Mouse (Mus musculus) stomach, embryonic 14.5 days (tissue): ENCODE data around the gene Cntnap5a. TPM values are rescaled to one million over a fixed set of nuclear protein-coding genes. Genes with fewer than 3 reads are reported as not detected.

Experiments
- ATAC-seq: fragments of 200-750 bp; cut with Nextera tagmentation; 2 replicates; pipeline ENCODE4 v1.8.0; 2017; ENCODE audit warnings: low read depth, moderate TSS enrichment; ENCODE audit not compliant: insufficient number of reproducible peaks, insufficient read depth, low FRiP score
- H3K27ac ChIP-seq: fragments of 300-500 bp; sonication (generic); 2 replicates; pipeline ENCODE4 v1.5.1; 2014; ENCODE audit warnings: mild to moderate bottlenecking, low read length, moderate library complexity, mixed read lengths
- H3K27me3 ChIP-seq: fragments of 300-500 bp; sonication (generic); 2 replicates; pipeline ENCODE4 v1.6.1; 2014; ENCODE audit warnings: low read length, control low read depth, mixed read lengths; ENCODE audit not compliant: control insufficient read depth, insufficient read depth
- H3K36me3 ChIP-seq: fragments of 300-500 bp; sonication (generic); 2 replicates; pipeline ENCODE4 v1.6.1; 2014; ENCODE audit warnings: mild to moderate bottlenecking, control low read depth, low read length, moderate library complexity, mixed read lengths; ENCODE audit not compliant: control insufficient read depth, insufficient read depth
- H3K4me1 ChIP-seq: fragments of 300-500 bp; sonication (generic); 2 replicates; pipeline ENCODE4 v1.6.1; 2014; ENCODE audit warnings: low read length, control low read depth, mixed read lengths; ENCODE audit not compliant: control insufficient read depth, insufficient read depth
- H3K4me2 ChIP-seq: fragments of 300-500 bp; sonication (generic); replicated peaks from 2 replicates; pipeline ENCODE4 v1.6.1; 2014; ENCODE audit warnings: low read depth, low read length, control low read depth
- H3K4me3 ChIP-seq: fragments of 300-500 bp; sonication (generic); 2 replicates; pipeline ENCODE4 v1.5.1; 2014; ENCODE audit warnings: low read depth, low read length, control low read depth
- H3K9ac ChIP-seq: fragments of 300-500 bp; sonication (generic); replicated peaks from 2 replicates; pipeline ENCODE4 v1.6.1; 2014; ENCODE audit warnings: low read depth, mild to moderate bottlenecking, control low read depth, low read length, moderate library complexity, mixed read lengths
- H3K9me3 ChIP-seq: fragments of 300-500 bp; sonication (generic); 2 replicates; pipeline ENCODE4 v1.6.1; 2016; ENCODE audit warnings: low read depth, low read length, control low read depth; ENCODE audit not compliant: control insufficient read depth
- WGBS: fragments of 180-500 bp; shearing (Covaris S2); extraction: QIAGEN DNeasy Blood & Tissue Kit; methylation state at CpG from one replicate; pipeline ENCODE4 v1.1.7; 2014; 5-methylcytosine and 5-hydroxymethylcytosine counted together
- polyA plus RNA-seq: library from polyadenylated mRNA; unstranded; fragments of >200 nt; fragmentation: Nextera tagmentation; extraction: Ambion mirVana; gene quantifications from 2 replicates; pipeline ENCODE4 v1.2.1, GENCODE M21; 2014

Cntnap5a gene
- polyA plus RNA-seq, 1 experiment from 2014 or later: 0.14 TPM

- Histone ChIP-seq H3K36me3 (no peaks in the 10 kb centered on the region), H3K4me2 (no peak overlapping the region), H3K4me3 (no peak overlapping the region), H3K9ac (no peak overlapping the region), H3K27ac (no peak overlapping the region), H3K9me3 (no peaks in the 10 kb centered on the region), H3K4me1 (no peaks in the 10 kb centered on the region), H3K27me3 (no peaks in the 10 kb centered on the region)
- 95% methylated on average over 4 of the region's 4 CpGs for WGBS
- no peak for ATAC-seq
Observed at GRCm38 (mm10) chr1:115842591-115842990, 158.0 kb downstream of the Cntnap5a start.

DNA sequence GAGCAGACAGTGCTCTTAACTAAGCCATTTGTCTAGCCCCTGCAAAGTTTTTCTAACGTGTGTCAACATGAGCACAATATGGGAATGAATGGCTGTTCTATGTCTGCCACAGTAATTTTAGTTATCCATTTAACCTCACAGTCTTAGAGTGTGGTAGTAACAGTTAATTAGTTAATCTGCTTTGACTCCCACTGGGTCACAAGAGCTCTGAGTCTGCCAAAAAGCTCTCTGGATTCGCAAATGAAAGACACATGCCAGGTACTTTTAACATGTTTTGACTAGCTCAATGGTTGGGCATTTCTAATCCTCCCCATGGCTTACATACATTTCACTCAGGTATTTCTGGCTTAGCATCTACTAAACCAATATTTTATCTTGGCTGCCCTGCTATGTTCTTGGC is 163.0 kb downstream of the Cntnap5a start:
- Histone ChIP-seq H3K4me1 (no peaks in the 10 kb centered on the region), H3K27me3 (no peaks in the 10 kb centered on the region), H3K9ac (no peak overlapping the region), H3K4me3 (no peak overlapping the region), H3K9me3 (no peaks in the 10 kb centered on the region), H3K4me2 (no peak overlapping the region), H3K36me3 (no peaks in the 10 kb centered on the region), H3K27ac (no peak overlapping the region)
- WGBS: 48% methylated on average over 2 of the region's 2 CpGs
- no peak for ATAC-seq

DNA sequence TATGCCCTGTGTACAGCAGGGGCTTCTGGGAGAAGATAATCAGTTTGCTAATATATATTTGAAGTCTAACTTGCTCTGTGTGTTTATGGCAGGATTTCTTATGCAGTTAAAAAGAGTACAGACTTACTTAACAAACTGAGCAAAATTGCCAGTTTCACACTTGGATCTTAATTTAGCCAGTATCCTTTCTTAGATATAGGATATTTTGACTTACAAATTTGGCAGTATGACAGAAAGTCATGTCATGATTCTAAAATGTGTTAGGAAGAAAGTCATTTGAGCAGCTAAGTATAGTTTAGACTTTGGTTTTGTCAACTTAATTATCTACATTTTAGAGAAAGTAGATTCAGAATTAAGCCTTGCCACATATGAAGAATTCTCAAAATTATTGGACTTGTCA is 167.7 kb downstream of the Cntnap5a start:
- H3K9ac ChIP-seq: no peak overlapping the region
- H3K27ac ChIP-seq: no peak overlapping the region
- ATAC-seq: no peak
- H3K36me3 ChIP-seq: no peaks in the 10 kb centered on the region
- no peaks in the 10 kb centered on the region for H3K27me3 ChIP-seq
- no peak overlapping the region for H3K4me3 ChIP-seq
- H3K9me3 ChIP-seq: no peaks in the 10 kb centered on the region
- no peaks in the 10 kb centered on the region for H3K4me1 ChIP-seq
- no peak overlapping the region for H3K4me2 ChIP-seq

GRCm38 (mm10) chr1:115918396-115918795 is 233.8 kb downstream of the Cntnap5a start:
- 42% methylated on average over 1 of the region's 1 CpGs for WGBS
- H3K27ac ChIP-seq: no peak overlapping the region

DNA sequence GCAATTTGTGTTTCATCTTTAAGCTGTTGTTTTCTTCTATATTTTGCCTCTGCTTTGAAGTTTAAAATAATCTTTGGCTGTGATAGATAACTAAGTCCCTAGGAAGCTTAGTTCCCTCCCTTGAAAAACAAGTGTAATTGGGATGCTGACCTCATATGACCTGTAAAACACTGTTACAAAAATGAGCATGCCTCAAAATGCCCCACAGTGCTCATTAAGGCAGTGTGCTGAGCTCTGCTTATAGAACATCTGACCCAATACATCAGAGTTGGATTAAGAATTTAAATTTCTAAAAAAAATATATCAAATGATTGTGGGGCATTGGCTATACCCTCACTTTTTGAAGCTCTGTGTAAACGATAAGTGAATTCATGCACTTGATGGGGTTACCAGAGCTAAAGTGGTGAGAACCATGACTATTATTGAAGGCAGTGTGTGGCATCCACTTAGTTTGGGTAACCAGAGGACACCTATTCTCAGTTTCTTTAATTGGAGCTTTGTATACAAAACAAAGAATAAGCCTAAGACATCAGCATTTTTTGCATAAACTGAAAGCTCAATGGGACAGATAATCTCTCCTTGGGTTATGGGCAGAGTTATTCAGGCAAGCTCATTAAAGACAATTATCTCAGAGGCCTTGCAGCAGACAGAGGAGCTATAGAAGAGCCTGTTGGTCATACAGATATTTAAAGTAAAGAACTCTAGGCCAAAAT is 241.6 kb downstream of the Cntnap5a start:
- WGBS: 82% methylated on average over 1 of the region's 1 CpGs
- Histone ChIP-seq H3K27ac (no peak overlapping the region), H3K4me2 (no peak overlapping the region), H3K4me3 (no peak overlapping the region), H3K4me1 (no peaks in the 10 kb centered on the region), H3K9me3 (no peaks in the 10 kb centered on the region), H3K27me3 (no peaks in the 10 kb centered on the region), H3K36me3 (no peaks in the 10 kb centered on the region), H3K9ac (no peak overlapping the region)
- ATAC-seq: no peak

More at GRCm38 (mm10) chr1:115918396-115918795, 233.8 kb downstream of the Cntnap5a start:
- H3K27me3 ChIP-seq: no peaks in the 10 kb centered on the region
- H3K36me3 ChIP-seq: no peaks in the 10 kb centered on the region
- H3K9ac ChIP-seq: no peak overlapping the region
- ATAC-seq: no peak
- H3K4me2 ChIP-seq: no peak overlapping the region
- H3K4me3 ChIP-seq: no peak overlapping the region
- H3K9me3 ChIP-seq: no peaks in the 10 kb centered on the region; the same call in 1 of the 2 replicates
- no peaks in the 10 kb centered on the region for H3K4me1 ChIP-seq

DNA sequence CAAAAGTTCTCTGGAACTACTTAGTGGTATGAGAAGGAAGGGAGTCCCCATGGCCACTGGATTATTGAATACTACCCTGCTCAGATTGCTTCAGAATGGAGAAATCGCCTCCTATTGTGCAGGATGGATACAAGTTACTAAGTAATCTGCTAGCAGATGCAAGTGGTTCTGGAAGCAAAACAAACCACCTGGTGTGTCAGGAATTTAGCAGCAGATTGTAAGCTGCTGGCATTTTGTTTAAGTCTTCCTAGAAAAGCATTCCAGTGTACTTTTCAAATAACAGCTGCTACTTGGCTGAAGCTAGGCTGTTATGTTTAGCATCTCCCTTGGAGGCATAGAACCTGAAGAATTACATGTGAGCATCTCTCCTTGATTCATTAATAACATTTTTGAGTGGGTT is 247.5 kb downstream of the Cntnap5a start:
- Histone ChIP-seq H3K9ac (no peak overlapping the region), H3K4me2 (no peak overlapping the region), H3K27me3 (no peaks in the 10 kb centered on the region), H3K27ac (no peak overlapping the region), H3K4me3 (no peak overlapping the region), H3K36me3 (no peaks in the 10 kb centered on the region), H3K9me3 (no peaks in the 10 kb centered on the region), H3K4me1 (no peaks in the 10 kb centered on the region)
- WGBS: 24% methylated on average over 1 of the region's 1 CpGs
- ATAC-seq: no peak

DNA sequence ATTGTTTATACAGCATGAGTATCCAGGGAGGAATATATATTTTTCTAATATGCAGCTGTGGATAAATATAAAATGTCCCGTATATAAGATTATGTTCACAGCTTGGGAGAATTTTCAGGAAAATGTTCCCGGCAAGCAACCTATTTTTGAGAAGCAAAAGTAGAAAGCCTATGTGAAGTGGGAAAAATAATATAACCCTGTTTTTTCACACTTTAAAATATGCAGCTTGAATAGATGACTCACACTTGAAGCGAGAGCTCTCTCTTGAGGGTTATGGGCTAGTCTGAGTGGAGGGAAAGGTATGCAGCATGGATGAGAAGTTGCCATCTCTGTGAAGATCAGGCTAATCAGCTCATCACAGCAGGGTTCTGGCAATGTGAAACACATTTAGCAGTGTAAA is 261.3 kb downstream of the Cntnap5a start:
- no peaks in the 10 kb centered on the region for H3K9me3 ChIP-seq
- WGBS: 82% methylated on average over 3 of the region's 3 CpGs
- no peak overlapping the region for H3K9ac ChIP-seq
- no peak overlapping the region for H3K4me2 ChIP-seq
- no peaks in the 10 kb centered on the region for H3K4me1 ChIP-seq
- H3K36me3 ChIP-seq: no peaks in the 10 kb centered on the region
- H3K4me3 ChIP-seq: no peak overlapping the region
- H3K27ac ChIP-seq: no peak overlapping the region
- no peak for ATAC-seq
- no peaks in the 10 kb centered on the region for H3K27me3 ChIP-seq

- Histone ChIP-seq H3K9ac (no peak overlapping the region), H3K4me2 (no peak overlapping the region), H3K4me3 (no peak overlapping the region), H3K27ac (no peak overlapping the region), H3K27me3 (no peaks in the 10 kb centered on the region), H3K9me3 (no peaks in the 10 kb centered on the region), H3K4me1 (no peaks in the 10 kb centered on the region), H3K36me3 (no peaks in the 10 kb centered on the region)
- whole genome bisulfite sequencing: 85% methylated on average over 2 of the region's 2 CpGs
- no peak for ATAC-seq
Observed at GRCm38 (mm10) chr1:115956528-115956927, 272.0 kb downstream of the Cntnap5a start.

- H3K36me3 ChIP-seq: no peaks in the 10 kb centered on the region
- H3K4me2 ChIP-seq: no peak overlapping the region
- 79% methylated on average over 4 of the region's 4 CpGs for WGBS
- H3K9me3 ChIP-seq: no peaks in the 10 kb centered on the region
- H3K4me3 ChIP-seq: no peak overlapping the region
- no peaks in the 10 kb centered on the region for H3K4me1 ChIP-seq
- no peak overlapping the region for H3K27ac ChIP-seq
- ATAC-seq: no peak
- H3K27me3 ChIP-seq: no peaks in the 10 kb centered on the region
- H3K9ac ChIP-seq: no peak overlapping the region
Observed at GRCm38 (mm10) chr1:115964993-115965575, 280.5 kb downstream of the Cntnap5a start.
